Mouse (Mus musculus) bone marrow, adult 2 months (tissue): ENCODE data around the gene Tspan9.

Experiments used
- CTCF ChIP-seq: fragments of 200-500 bp; IDR thresholded peaks from 2 replicates; pipeline ENCODE4 v1.5.1; 2011; ENCODE audit warnings: low read length, control low read depth; ENCODE audit not compliant: control insufficient read depth, insufficient read depth
- POLR2A ChIP-seq: fragments of 200-500 bp; IDR thresholded peaks from 2 replicates; pipeline ENCODE4 v1.6.1; 2011; ENCODE audit warnings: low read depth, mild to moderate bottlenecking, control low read depth, low read length, borderline replicate concordance; ENCODE audit not compliant: control insufficient read depth

DNA sequence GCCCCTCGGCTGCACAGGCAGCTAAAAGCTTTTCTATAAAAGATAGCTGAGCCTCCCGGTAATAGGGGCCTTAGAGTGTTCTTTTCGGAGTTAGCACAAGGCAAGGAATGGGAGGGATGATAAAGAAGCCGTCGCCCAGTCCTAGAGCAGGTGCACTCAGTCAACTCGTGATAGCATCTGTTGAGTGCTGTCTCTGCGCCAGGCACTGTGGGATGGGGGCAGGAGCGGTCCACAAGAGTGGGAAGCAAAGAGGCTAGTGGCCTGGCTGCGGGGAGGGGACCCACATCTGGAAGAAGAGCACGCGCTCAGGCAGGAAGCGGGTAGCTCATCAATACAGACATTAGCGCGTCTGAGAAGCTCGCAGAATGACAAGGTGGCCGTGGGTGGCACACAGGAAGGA, 138.8 kb downstream of the Tspan9 start:
- TF ChIP-seq POLR2A (no peak), CTCF (no peak)
